8 mouse cellular contexts compared by ENCODE assay signal in genomic region chr14:20393205-20393913, GRCm38 (mm10). TPM values are rescaled to one million over a fixed set of nuclear protein-coding genes. Genes with fewer than 3 reads are reported as not detected.
DNase-seq lines count a peak whose midpoint lies in the region; ATAC-seq and TF ChIP-seq lines count a peak whose summit lies in the region.

Gene Mrps16 (minus strand): TSS chr14:20393634.

- H3K36me3 ChIP-seq in megakaryocyte, embryonic 14.5 days (replicated peaks; ENCODE audit: low read length): peaks cover 27% of the 10 kb centered on the region

- peak; percentile 80 for TF ChIP-seq POLR2A in cortical plate, adult 2 months (IDR thresholded peaks at IDR 0.05; ENCODE audit: extremely low read depth, insufficient read depth, low read length)

- peaks cover 1% of the 10 kb centered on the region; the same call in 1 of the 2 replicates for H3K4me1 ChIP-seq in cortical plate, adult 2 months (ENCODE audit: control insufficient read depth, insufficient read depth, low read length)
- peaks cover 32% of the 10 kb centered on the region for H3K4me1 ChIP-seq in megakaryocyte, embryonic 14.5 days

- DNase-seq in gastrocnemius, adult 8-10 months (ENCODE audit: low spot score in 2 of 2): peak; percentile 93 to 96
- peak; percentile 77 for DNase-seq in hindlimb bud, embryonic 11.5 days (ENCODE audit: extremely low spot score, low read depth, low spot score)
- peak; percentile 79 to 96 for DNase-seq in left cerebral cortex, adult 8-10 months (ENCODE audit: low spot score in 2 of 2)
- DNase-seq in right cerebral cortex, postnatal 10 days (ENCODE audit: low spot score in 2 of 2): peak; percentile 97
- peak; percentile 84 for DNase-seq in urinary bladder, postnatal 25 days (ENCODE audit: low spot score)

- ATAC-seq in activated CD4-positive, CD25-positive, alpha-beta regulatory T cell, adult 4 months: peak; percentile 96

- peak within 1 kb of the TSS; percentile 93 for H3K27ac ChIP-seq in cortical plate, adult 2 months (ENCODE audit: insufficient read depth, low read length)

- H3K27me3 ChIP-seq in megakaryocyte, embryonic 14.5 days (replicated peaks): peaks cover 1% of the 10 kb centered on the region

- H3K9me3 ChIP-seq in megakaryocyte, embryonic 14.5 days: no peaks in the 10 kb centered on the region

- peak; percentile 40 for TF ChIP-seq CTCF in cortical plate, adult 2 months (IDR thresholded peaks at IDR 0.05; ENCODE audit: extremely low read depth, insufficient read depth, low read length)

- H3K4me3 ChIP-seq in cortical plate, adult 2 months (ENCODE audit: insufficient read depth, low read length): peak within 1 kb of the TSS; percentile 83
- H3K4me3 ChIP-seq in megakaryocyte, embryonic 14.5 days (replicated peaks): peak within 1 kb of the TSS; percentile 99

RNA-seq across cellular contexts. Expression of gene Mrps16, which starts in this region (rescaled TPM):
- 100 to 1,000 TPM; 127 to 128 TPM for polyA plus RNA-seq in activated CD4-positive, CD25-positive, alpha-beta regulatory T cell, adult 4 months (2017; shearing (Covaris generic))
- 44.9 and 45.4 TPM in 2 replicates for polyA plus RNA-seq in cortical plate, adult 2 months (2012; rRNA removed)
- total RNA-seq in gastrocnemius, adult 8-10 months (2022): 10 to 100 TPM; 50.4 to 57.5 (median 51.0) TPM
- 10 to 100 TPM; 30.2 to 36.4 (median 33.9) TPM for total RNA-seq in left cerebral cortex, adult 8-10 months (2022)
- 17.7 and 18.6 TPM in 2 replicates for polyA plus RNA-seq in megakaryocyte, embryonic 14.5 days (2012; ENCODE audit: insufficient read depth, low replicate concordance)

Comparison
In these comparisons a context has a peak if more than half of its experiments do, and no peak if none do; other contexts are left out.
1. Peak in every context shown above with its lines: DNase-seq, ATAC-seq, H3K4me3 ChIP-seq and H3K27ac ChIP-seq.